Mouse (Mus musculus): ENCODE measurements around the gene Mast1.

DNA sequence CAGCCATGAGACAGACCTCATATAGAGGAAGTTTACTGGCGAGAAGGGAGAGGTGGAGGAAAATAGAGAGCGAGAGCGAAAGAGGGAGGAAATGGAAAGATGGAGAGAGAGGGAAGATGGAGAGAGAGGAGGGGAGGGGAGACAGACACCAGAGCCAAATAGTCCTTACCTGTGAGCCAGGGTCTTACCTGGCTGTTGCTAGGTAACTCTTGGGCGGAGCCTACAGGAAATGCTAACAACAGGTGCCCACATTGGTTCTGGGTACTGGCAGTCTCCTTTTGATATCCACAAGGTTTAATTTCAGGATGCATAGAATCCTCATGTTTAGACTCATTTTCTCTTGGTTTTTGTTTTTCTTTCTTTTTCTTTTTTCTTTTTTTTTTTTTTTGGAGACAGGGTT, 64.1 kb downstream of the Mast1 start:
- no peak for TF ChIP-seq CTCF (IDR thresholded peaks at IDR 0.05; ENCODE audit: low read depth, low read length)
- TF ChIP-seq POLR2A (IDR thresholded peaks at IDR 0.05; ENCODE audit: borderline replicate concordance, low read depth, low read length) = no peak
